Mouse (Mus musculus): ENCODE results near the gene Schip1.

- TF ChIP-seq CTCF (IDR thresholded peaks at IDR 0.05; ENCODE audit: low read depth), result no peak
- no peak for TF ChIP-seq EP300 (IDR thresholded peaks at IDR 0.05; ENCODE audit: low read depth)
These were observed 512.3 kb downstream of the Schip1 start for GRCm38 (mm10) chr3:68576948-68577347.
